Mouse (Mus musculus) forebrain, embryonic 15.5 days (tissue): ENCODE results near the gene Timm10. TPM values are rescaled to one million over a fixed set of nuclear protein-coding genes. Genes with fewer than 3 reads are reported as not detected.

ENCODE experiments used
- ATAC-seq: fragments of 200-750 bp; cut with Nextera tagmentation; replicated peaks from 2 replicates; pipeline ENCODE4 v1.8.0; 2017; ENCODE audit warnings: mild to moderate bottlenecking, moderate TSS enrichment, moderate library complexity
- H3K27ac ChIP-seq: fragments of 300-500 bp; sonication (generic); replicated peaks from 2 replicates; pipeline ENCODE4 v1.5.1; 2015; ENCODE audit warnings: mild to moderate bottlenecking, inconsistent platforms
- H3K27me3 ChIP-seq: fragments of 300-500 bp; sonication (generic); 2 replicates; pipeline ENCODE4 v1.6.1; 2015; ENCODE audit warnings: inconsistent platforms
- H3K36me3 ChIP-seq: fragments of 300-500 bp; sonication (generic); 2 replicates; pipeline ENCODE4 v1.6.1; 2015; ENCODE audit warnings: mild to moderate bottlenecking, inconsistent platforms
- H3K4me1 ChIP-seq: fragments of 300-500 bp; sonication (generic); 2 replicates; pipeline ENCODE4 v1.6.1; 2015; ENCODE audit warnings: inconsistent platforms
- H3K4me2 ChIP-seq: fragments of 300-500 bp; sonication (generic); replicated peaks from 2 replicates; pipeline ENCODE4 v1.6.1; 2015; ENCODE audit warnings: mild to moderate bottlenecking, inconsistent platforms
- H3K4me3 ChIP-seq: fragments of 300-500 bp; sonication (generic); 2 replicates; pipeline ENCODE4 v1.5.1; 2015; ENCODE audit warnings: mild to moderate bottlenecking, inconsistent platforms
- H3K9ac ChIP-seq: fragments of 300-500 bp; sonication (generic); replicated peaks from 2 replicates; pipeline ENCODE4 v1.6.1; 2015; ENCODE audit warnings: mild to moderate bottlenecking, inconsistent platforms
- H3K9me3 ChIP-seq: fragments of 300-500 bp; sonication (generic); 2 replicates; pipeline ENCODE4 v1.6.1; 2016; ENCODE audit warnings: inconsistent platforms
- whole genome bisulfite sequencing: fragments of 180-500 bp; shearing (Covaris S2); methylation state at CpG from one replicate; pipeline ENCODE4 v1.1.7; 2015; ENCODE audit warnings: mixed read lengths; 5-methylcytosine and 5-hydroxymethylcytosine counted together
- polyA plus RNA-seq: library from polyadenylated mRNA; unstranded; fragments of >200 nt; fragmentation: Nextera tagmentation; extraction: Ambion mirVana; gene quantifications from 2 replicates; pipeline ENCODE4 v1.2.1, GENCODE M21; 2015

The Timm10 gene
- polyA plus RNA-seq, 1 experiment from 2014 or later, result 61.4 TPM

DNA sequence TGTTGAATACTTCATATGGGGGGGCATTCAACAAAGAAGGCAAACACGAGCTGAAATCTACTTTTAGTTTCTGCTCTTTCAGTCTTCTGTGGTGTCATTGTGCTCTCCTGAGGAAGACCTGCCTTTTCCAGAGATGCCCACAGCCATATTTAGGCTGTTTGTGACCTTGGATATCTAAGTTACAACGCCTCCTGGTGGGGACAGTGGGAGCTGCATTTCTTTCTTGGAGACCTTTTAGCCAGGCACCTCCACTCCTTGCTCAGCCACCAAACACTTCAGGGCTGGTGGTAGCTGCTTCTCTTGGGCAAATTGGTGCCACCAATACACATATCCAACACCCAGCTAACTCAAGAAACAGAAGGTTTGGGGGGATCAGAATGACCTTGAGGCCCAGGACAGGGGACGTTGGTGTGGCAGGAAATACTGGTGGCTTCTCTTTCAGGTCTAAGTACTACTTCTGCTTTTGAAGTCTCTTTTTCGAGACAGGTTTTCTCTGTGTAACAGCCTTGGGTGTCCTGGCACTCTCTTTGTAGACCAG lies 43.9 kb downstream of the Timm10 start:
- WGBS, result 64% methylated on average over 4 of the region's 4 CpGs
- ATAC-seq, result no peak
- peaks cover 45% of the 10 kb centered on the region for H3K4me1 ChIP-seq
- no peaks in the 10 kb centered on the region; the same call in 1 of the 2 replicates for H3K36me3 ChIP-seq
- H3K4me2 ChIP-seq, result no peak overlapping the region
- no peak overlapping the region for H3K4me3 ChIP-seq
- peaks cover 57% of the 10 kb centered on the region for H3K27me3 ChIP-seq
- H3K9ac ChIP-seq, result no peak overlapping the region
- no peaks in the 10 kb centered on the region for H3K9me3 ChIP-seq
- no peak overlapping the region for H3K27ac ChIP-seq

DNA sequence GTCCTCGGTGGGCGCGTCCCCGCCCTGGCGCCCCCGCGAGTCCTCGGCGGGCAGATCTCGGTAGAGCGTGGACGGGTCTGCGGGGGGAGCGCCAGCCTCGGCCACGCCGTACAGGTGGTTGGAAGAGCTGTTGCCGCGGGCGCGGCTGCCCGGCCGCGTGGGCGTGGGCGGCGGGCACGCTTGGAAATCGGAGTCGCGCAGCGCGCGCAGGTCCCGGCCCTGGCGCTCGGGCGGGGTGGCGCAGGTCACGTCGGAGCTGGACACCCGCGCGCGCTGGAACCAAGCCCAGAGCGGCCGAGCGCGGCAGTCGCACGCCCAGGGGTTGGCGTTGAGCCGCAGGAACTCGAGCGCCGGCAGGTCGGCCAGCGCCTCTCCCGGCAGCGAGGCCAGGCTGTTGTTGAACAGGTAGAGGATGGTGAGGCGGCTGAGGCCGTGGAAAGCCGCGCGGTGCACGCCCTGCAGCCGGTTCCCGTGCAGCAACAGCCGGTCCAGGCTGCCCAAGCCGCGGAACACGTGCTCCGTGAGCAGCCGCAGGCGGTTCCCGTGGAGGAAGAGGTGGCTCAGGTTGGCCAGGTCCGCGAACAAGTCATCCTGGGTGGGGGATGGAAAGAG lies 45.4 kb downstream of the Timm10 start:
- no peaks in the 10 kb centered on the region for H3K9me3 ChIP-seq
- H3K4me2 ChIP-seq, result peak overlapping the region; percentile 55
- peak; percentile 26 for ATAC-seq
- WGBS, result under 1% methylated on average over 73 of the region's 78 CpGs
- peaks cover 38% of the 10 kb centered on the region for H3K4me1 ChIP-seq
- H3K9ac ChIP-seq, result peak overlapping the region; percentile 29
- H3K27ac ChIP-seq, result no peak overlapping the region
- peak overlapping the region; percentile 40 for H3K4me3 ChIP-seq
- peaks cover 57% of the 10 kb centered on the region for H3K27me3 ChIP-seq
- H3K36me3 ChIP-seq, result no peaks in the 10 kb centered on the region; the same call in 1 of the 2 replicates

DNA sequence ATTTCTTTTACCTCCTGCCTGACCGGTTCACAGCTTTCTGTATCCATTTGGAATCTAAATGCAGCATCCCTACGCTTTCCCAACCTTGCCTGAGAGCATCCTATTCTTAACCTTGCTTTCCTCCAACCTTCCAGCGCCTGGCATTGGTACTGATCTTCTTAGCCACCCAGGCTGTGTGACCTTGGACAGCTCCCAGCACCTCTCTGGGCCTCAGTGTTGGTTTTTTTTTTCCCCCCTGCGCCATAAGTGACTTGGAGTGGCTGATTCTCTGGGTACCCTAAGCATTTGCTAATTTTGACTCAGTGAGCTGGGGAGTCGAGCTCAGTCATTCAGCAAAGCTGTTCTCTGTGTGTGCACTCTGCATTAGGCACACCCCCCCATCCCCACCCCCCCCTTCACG lies 49.0 kb downstream of the Timm10 start:
- H3K27me3 ChIP-seq, result peaks cover 41% of the 10 kb centered on the region; the same call in 1 of the 2 replicates
- 51% methylated on average over 6 of the region's 6 CpGs for WGBS
- no peak overlapping the region for H3K4me3 ChIP-seq

More for the DNA sequence above, 49.0 kb downstream of the Timm10 start:
- Histone ChIP-seq H3K36me3 (peaks cover 2% of the 10 kb centered on the region; the same call in 1 of the 2 replicates), H3K4me1 (peaks cover 21% of the 10 kb centered on the region), H3K9me3 (no peaks in the 10 kb centered on the region), H3K4me2 (no peak overlapping the region), H3K9ac (no peak overlapping the region), H3K27ac (no peak overlapping the region)
- ATAC-seq, result no peak

Other genes with a start within 250 kb of the Timm10 start
- 35.7 and 38.1 TPM in 2 replicates for gene Ctnnd1, start 176.2 kb upstream of the Timm10 start, polyA plus RNA-seq
- 0.36 and 0.41 TPM in 2 replicates for gene Btbd18, start 167.9 kb upstream of the Timm10 start, polyA plus RNA-seq
- 251 and 270 TPM in 2 replicates for gene Selenoh, start 156.2 kb upstream of the Timm10 start, polyA plus RNA-seq
- gene Gm28635, start 149.0 kb upstream of the Timm10 start, polyA plus RNA-seq, result not detected in 2 replicates
- 51.7 and 54.7 TPM in 2 replicates for gene Med19, start 148.6 kb upstream of the Timm10 start, polyA plus RNA-seq
- gene Tmx2, start 147.9 kb upstream of the Timm10 start, polyA plus RNA-seq, result 198 and 209 TPM in 2 replicates
- 19.3 and 19.7 TPM in 2 replicates for gene Zdhhc5, start 111.8 kb upstream of the Timm10 start, polyA plus RNA-seq
- gene Clp1, start 99.6 kb upstream of the Timm10 start, polyA plus RNA-seq, result 30.1 and 30.4 TPM in 2 replicates
- gene Ypel4, start 92.9 kb upstream of the Timm10 start, polyA plus RNA-seq, result 20.7 and 21.2 TPM in 2 replicates
- 5.6 TPM in 2 replicates for gene Gm19426, start 83.3 kb upstream of the Timm10 start, polyA plus RNA-seq
- gene Serping1, start 51.6 kb upstream of the Timm10 start, polyA plus RNA-seq, result 21.7 and 25.4 TPM in 2 replicates
- 20.4 and 20.9 TPM in 2 replicates for gene Ube2l6, start 28.2 kb upstream of the Timm10 start, polyA plus RNA-seq
- gene Smtnl1, start 4.3 kb upstream of the Timm10 start, polyA plus RNA-seq, result 0.14 TPM in 1 of 2 replicates, not detected in the other
- gene Slc43a1, start 11.9 kb downstream of the Timm10 start, polyA plus RNA-seq, result 2.5 and 3.4 TPM in 2 replicates
- 12.8 and 16.3 TPM in 2 replicates for gene Rtn4rl2, start 59.7 kb downstream of the Timm10 start, polyA plus RNA-seq
- gene Slc43a3, start 109.6 kb downstream of the Timm10 start, polyA plus RNA-seq, result 3.8 and 4.2 TPM in 2 replicates
- gene Prg2, start 153.5 kb downstream of the Timm10 start, polyA plus RNA-seq, result 0.31 TPM in 1 of 2 replicates, not detected in the other
- not detected in 2 replicates for gene Prg3, start 161.2 kb downstream of the Timm10 start, polyA plus RNA-seq
- gene Ssrp1, start 210.2 kb downstream of the Timm10 start, polyA plus RNA-seq, result 229 and 235 TPM in 2 replicates
- gene P2rx3, start 210.5 kb downstream of the Timm10 start, polyA plus RNA-seq, result 0.75 and 1.1 TPM in 2 replicates
- gene Tnks1bp1, start 221.0 kb downstream of the Timm10 start, polyA plus RNA-seq, result 22.0 and 29.2 TPM in 2 replicates